Mouse (Mus musculus) limb, embryonic 11.5 days (tissue): ENCODE data around the gene Cth. TPM values are rescaled to one million over a fixed set of nuclear protein-coding genes. Genes with fewer than 3 reads are reported as not detected.

ENCODE experiments used
- polyA plus RNA-seq: library from polyadenylated mRNA; unstranded; fragments of >200 nt; fragmentation: Nextera tagmentation; extraction: Ambion mirVana; gene quantifications from 2 replicates; pipeline ENCODE4 v1.2.1, GENCODE M21; 2014

Cth gene
- polyA plus RNA-seq, 1 experiment from 2014 or later = 26.0 TPM

Other genes starting within 250 kb of the Cth start
- 13.4 and 13.9 TPM in 2 replicates for gene Ankrd13c, start 22.2 kb upstream of the Cth start, polyA plus RNA-seq
- 361 and 379 TPM in 2 replicates for gene Srsf11, start 111.6 kb upstream of the Cth start, polyA plus RNA-seq
- 85.8 and 88.0 TPM in 2 replicates for gene Lrrc40, start 111.6 kb upstream of the Cth start, polyA plus RNA-seq